Mouse (Mus musculus) heart, postnatal 25 days (tissue): ENCODE data around the gene Rnf126. TPM values are rescaled to one million over a fixed set of nuclear protein-coding genes. Genes with fewer than 3 reads are reported as not detected.

Experiments used
- DNase-seq: peaks from one replicate; pipeline ENCODE4 v3.0.0; 2022; ENCODE audit warnings: low spot score
- intact Hi-C: fragments of 180-260 bp; cut with DNase I; formaldehyde crosslinking; loops from one replicate; pipeline ENCODE4 v1.15.1; 2025
- total RNA-seq, 2 experiments: library from RNA; stranded (reverse); gene quantifications; 2 replicates each; pipeline ENCODE4 v1.2.3; 2021

Gene Rnf126
- total RNA-seq, 2 experiments from 2014 or later: 21.2 to 22.8 TPM

DNA sequence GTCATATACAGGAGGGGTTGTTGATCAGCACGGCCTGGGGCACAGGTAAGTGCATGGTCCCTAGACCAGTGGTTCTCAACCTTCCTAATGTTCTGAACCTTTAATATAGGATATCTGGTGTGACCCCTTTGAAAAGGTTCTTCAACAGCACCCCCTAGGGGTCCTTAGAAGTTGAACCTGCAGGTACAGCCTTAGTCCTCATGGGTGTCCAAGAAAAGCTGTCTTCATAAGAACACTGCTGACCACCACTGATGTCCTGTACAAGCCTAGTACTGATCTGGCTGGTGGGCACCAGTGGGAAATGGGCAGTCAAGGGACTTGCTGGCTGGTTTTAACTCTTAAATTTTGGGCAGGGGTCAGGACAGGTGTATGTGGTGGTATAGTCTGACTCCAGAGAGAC, 54.7 kb downstream of the Rnf126 start:
- intact Hi-C loops: loop anchor here (5.0 kb wide), 1 partner anchor 75 kb away; no protein-coding TSS in a partner anchor
- DNase-seq: no peak

DNA sequence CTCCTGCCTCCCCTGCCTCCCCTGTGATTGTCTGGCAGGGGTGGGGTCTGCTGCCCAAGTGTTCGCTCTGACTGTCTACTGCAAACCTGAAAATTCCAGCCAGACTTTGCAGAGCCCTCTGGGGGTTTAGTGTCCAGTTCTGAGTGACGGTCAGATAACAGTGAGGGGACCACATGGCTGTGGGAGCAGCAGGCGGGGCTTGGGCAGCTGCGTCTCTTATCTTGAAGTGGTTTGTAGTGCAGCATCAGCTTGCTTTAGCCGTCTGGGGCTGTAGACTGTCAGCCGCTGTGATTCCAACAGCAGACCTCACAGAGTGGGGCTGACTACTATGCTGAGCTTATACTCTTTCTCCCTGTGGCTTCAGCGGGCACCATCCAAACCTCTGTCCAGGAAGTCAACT, 57.4 kb downstream of the Rnf126 start:
- intact Hi-C loops: no loop called here
- no peak for DNase-seq

DNA sequence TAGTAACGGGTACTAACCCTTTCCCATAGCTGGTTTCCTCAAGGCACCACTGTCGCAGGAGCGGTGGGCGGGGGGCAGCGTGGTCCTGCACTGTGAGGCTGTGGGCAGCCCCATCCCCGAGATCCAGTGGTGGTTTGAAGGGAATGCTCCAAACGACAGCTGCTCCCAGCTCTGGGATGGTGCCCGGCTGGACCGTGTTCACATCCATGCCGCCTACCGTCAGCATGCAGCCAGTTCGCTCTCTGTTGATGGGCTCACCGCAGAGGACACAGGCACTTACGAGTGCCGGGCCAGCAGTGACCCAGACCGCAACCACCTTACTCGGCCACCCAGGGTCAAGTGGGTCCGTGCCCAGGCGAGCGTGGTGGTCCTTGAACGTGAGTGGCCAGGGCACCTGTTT, 58.1 kb downstream of the Rnf126 start:
- no peak for DNase-seq
- intact Hi-C loops: no loop called here

Other genes with a start within 250 kb of the Rnf126 start
- gene Plpp2, start 233.2 kb downstream of the Rnf126 start, total RNA-seq: 1 to 10 TPM; 2.7 to 2.9 TPM
- gene Mier2, start 211.8 kb downstream of the Rnf126 start, total RNA-seq: 10 to 100 TPM; 12.2 to 12.3 TPM
- not detected for gene Theg, start 179.6 kb downstream of the Rnf126 start, total RNA-seq
- not detected for gene C2cd4c, start 152.9 kb downstream of the Rnf126 start, total RNA-seq
- 1 to 10 TPM; 2.2 to 2.4 TPM for gene Shc2, start 129.0 kb downstream of the Rnf126 start, total RNA-seq
- not detected for gene Odf3l2, start 121.2 kb downstream of the Rnf126 start, total RNA-seq
- not detected for gene Madcam1, start 102.4 kb downstream of the Rnf126 start, total RNA-seq
- gene Tpgs1, start 97.6 kb downstream of the Rnf126 start, total RNA-seq: 10 to 100 TPM; 18.3 to 19.4 TPM
- gene Cdc34, start 84.8 kb downstream of the Rnf126 start, total RNA-seq: 100 to 1,000 TPM; 183 to 190 TPM
- gene Gzmm, start 77.9 kb downstream of the Rnf126 start, total RNA-seq: 1 to 10 TPM; 6.0 to 7.2 TPM
- 1,000 to 10,000 TPM; 1,236 to 1,242 TPM for gene Bsg, start 62.5 kb downstream of the Rnf126 start, total RNA-seq
- gene Hcn2, start 50.3 kb downstream of the Rnf126 start, total RNA-seq: 10 to 100 TPM; 26.0 to 28.5 TPM
- gene Polrmt, start 20.4 kb downstream of the Rnf126 start, total RNA-seq: 10 to 100 TPM; 37.0 to 38.6 TPM
- not detected for gene Fgf22, start 11.9 kb downstream of the Rnf126 start, total RNA-seq
- gene Fstl3, start 10.3 kb upstream of the Rnf126 start, total RNA-seq: 1 to 10 TPM; 2.9 to 4.2 TPM
- gene Prss57, start 24.0 kb upstream of the Rnf126 start, total RNA-seq: not detected
- gene Palm, start 26.6 kb upstream of the Rnf126 start, total RNA-seq: 10 to 100 TPM; 70.3 to 77.3 TPM
- under 1 TPM; 0.59 to 0.70 TPM for gene Misp, start 54.0 kb upstream of the Rnf126 start, total RNA-seq
- 10 to 100 TPM; 54.6 to 59.3 TPM for gene Ptbp1, start 87.5 kb upstream of the Rnf126 start, total RNA-seq
- gene Prtn3, start 107.5 kb upstream of the Rnf126 start, total RNA-seq: under 1 TPM in 1 of 2 experiments, not detected in 1; 0.44 TPM
- not detected for gene Plppr3, start 107.7 kb upstream of the Rnf126 start, total RNA-seq
- not detected for gene Elane, start 119.3 kb upstream of the Rnf126 start, total RNA-seq
- gene Cfd, start 123.9 kb upstream of the Rnf126 start, total RNA-seq: 10 to 100 TPM; 11.1 to 61.8 TPM
- gene Med16, start 142.0 kb upstream of the Rnf126 start, total RNA-seq: 10 to 100 TPM; 49.2 to 50.7 TPM
- not detected for gene Gm26602, start 143.9 kb upstream of the Rnf126 start, total RNA-seq
- under 1 TPM; 0.14 to 0.18 TPM for gene Kiss1r, start 150.0 kb upstream of the Rnf126 start, total RNA-seq
- 10 to 100 TPM; 81.1 to 82.9 TPM for gene R3hdm4, start 154.3 kb upstream of the Rnf126 start, total RNA-seq
- gene Arid3a, start 160.1 kb upstream of the Rnf126 start, total RNA-seq: 1 to 10 TPM; 1.9 to 2.0 TPM
- 10 to 100 TPM; 20.5 to 30.1 TPM for gene Wdr18, start 193.2 kb upstream of the Rnf126 start, total RNA-seq
- gene Grin3b, start 203.8 kb upstream of the Rnf126 start, total RNA-seq: under 1 TPM; 0.14 to 0.21 TPM
- gene Tmem259, start 217.4 kb upstream of the Rnf126 start, total RNA-seq: 100 to 1,000 TPM; 110 to 115 TPM
- gene Cnn2, start 221.6 kb upstream of the Rnf126 start, total RNA-seq: 10 to 100 TPM; 35.9 to 36.6 TPM
- 1 to 10 TPM; 6.5 to 6.7 TPM for gene Abca7, start 229.5 kb upstream of the Rnf126 start, total RNA-seq
- gene Arhgap45, start 249.7 kb upstream of the Rnf126 start, total RNA-seq: 1 to 10 TPM; 4.7 to 4.9 TPM